Mouse (Mus musculus) cerebellum, adult 9-10 months (tissue): ENCODE measurements around the gene Cbx8.

ENCODE experiments used
- DNase-seq: peaks from one replicate; pipeline ENCODE4 v3.0.0; 2022

The Cbx8 gene

DNA sequence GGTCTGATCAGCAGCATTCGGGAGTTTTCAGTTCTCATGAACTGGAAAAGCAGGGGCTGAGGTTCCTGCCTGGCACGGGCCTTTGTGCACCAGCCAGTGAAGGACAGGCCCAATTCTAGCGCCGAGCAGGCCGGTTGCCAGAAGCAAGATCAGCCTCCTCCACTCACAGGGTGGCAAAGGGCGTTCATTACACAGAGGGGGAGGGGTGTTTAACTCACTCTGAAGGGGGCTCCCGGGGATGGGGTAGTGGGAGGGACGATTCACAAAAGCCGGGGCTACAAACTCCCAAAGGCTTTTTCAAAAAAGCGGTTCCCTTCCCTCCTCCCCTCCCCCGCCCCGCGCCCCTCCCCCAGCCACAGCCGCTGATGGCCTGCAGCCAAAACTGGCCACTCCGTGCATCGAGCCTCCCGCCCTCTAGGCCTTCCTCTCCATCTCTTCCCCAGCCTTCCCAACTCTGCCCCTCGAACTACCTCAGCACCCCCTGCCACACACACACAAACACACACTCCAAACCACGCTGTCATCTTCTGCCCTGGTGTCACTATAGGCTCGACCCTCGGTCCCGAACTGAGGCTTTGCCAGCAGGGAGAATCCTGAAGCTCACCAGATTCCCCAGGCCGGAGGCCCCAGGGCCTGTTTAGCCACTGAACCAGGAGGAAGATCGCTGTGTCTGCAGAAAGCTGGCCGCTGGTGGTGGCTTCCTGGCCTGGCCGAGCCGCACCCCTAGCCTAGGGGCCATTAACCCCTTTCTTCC lies 38.1 kb upstream of the Cbx8 start:
- peak; percentile 49 for DNase-seq

DNA sequence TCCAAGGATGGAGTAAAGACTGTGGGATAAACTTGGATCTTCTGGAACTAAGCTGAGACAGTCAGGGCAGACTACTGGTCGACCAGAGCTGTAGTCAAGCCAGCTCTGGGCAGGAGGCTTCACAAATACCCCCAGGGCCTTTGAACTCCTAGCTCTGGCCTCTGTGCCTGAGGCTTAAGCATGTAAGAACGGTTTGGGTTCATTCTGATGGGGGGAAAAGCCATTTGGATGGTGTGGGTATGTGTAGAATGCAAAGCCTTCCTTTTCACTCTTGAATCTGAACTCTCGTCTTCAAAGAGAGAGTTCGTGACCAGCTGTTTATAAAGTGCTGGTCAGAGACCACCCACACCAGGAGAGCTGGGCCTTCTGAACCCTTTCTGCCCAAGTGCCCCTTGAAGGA lies 37.0 kb upstream of the Cbx8 start:
- DNase-seq = no peak

DNA sequence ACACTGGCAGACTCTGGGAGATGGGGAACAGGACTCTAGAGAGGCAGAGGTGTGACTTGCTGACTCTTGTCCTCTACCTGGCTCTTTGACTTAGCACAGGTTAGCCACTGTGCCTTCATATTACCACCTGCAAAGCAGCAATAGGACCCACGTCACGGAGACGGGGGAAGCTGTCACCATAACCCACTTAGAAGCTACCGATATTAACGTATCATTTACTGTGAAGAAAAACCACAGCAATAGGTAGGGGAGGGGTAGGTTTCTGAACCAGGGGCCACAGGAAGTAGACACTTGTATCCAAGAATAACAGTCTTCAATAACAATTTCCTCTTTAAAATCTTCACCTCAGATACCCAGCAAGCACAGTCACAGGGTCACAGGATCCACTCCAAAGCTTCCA lies 35.0 kb upstream of the Cbx8 start:
- DNase-seq = no peak

DNA sequence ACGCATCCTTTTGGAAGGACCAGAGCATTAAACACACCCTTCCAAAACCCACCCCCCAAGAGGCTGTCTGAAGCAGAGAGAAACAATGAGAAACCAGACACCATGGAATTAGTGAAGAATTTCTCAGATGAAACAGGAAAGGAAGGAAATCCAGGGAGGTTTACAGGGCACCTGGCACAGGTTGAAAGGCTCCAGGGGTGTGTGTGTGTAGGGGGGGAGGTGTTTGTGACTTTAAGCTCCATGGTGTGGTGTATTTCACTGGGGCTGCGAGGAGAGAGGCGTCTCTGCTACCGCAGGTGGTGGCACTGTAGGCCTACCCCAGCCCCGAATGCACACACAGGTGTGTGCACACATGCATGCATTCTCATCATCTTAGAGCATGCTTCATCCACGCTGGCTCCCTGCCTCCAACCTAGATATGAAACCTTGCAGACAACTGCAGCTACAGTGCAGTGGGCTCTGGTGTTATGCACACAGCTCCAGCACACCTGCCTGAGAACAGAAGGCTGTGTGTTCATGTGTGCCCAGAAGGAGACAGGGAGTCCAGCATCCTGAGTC lies 33.2 kb upstream of the Cbx8 start:
- DNase-seq = no peak

DNA sequence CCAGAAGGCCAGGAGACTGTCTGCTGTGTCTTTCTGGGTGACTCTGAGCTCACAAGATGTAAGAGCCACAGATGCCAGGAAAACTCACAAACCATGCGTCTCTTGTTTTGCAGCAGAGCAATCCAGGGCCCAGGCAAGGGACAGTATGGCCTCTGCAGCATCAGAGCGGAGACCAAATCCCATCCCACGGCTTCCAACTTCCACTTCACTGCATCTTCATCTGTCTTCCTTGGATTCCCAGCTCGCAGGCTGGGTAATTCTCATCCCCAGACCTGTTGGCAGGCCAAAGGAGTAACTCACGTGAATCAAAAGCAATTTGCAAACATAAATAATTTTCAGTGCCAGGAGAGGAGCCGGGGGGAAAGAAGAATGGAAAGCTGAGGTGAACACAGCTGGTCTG lies 32.2 kb upstream of the Cbx8 start:
- DNase-seq = no peak

DNA sequence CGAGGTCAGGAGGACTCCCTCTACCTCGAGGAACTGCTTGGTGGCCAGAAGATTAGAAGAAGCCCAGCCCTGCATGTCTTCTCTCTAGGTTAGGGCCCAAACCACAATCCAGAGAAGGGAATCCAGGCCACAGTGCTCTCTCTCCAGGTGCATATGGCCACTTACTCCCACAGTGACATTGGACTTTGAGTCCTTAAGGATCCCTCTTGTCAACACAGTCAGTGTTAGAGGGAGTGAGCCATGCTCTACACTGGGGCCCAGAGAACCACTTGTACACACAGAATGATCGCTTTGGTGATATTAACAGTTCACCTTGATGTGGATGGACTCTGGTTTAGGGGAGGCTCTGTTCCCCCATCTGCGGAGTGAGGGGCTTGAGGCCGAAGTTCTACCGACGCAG lies 31.5 kb upstream of the Cbx8 start:
- no peak for DNase-seq

DNA sequence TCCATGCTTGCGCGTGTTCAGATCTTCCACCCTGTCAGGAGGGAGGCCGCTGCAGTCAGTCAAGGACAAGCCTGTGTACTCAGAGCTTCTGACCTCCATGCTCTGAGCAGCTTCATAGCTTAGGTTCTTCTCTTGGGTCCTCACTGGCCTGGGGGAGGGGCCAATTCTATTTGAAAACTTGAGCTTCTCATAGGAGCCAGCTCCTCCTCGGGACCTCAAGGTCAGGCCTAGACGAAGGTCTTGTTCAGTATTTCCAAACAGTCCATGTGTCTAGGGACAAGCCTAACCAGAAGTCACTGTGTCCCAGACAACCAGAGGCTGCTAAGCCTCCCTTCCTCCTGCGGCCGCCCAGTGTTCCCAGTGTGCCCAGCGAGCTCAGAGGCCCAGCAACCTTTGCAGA lies 26.1 kb upstream of the Cbx8 start:
- DNase-seq = no peak

DNA sequence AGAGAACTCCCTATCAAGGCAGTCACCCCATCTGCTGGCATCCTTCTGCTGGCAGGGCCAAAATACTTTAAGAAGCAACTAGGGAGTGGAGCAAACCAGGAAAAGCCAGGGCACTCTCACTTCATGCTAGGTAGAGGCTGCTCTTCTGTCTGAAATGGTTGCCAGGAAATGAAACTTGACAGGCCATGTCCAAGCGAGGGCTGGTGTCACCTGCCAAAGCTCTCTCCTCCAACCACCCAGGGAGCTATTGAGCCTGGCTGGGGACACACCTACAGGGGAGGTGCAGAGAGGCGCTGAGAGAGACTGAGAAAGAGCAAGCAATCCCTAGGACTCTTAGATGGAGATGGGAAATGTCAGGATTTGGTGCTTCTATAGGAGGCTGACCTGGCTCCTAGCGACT lies 18.5 kb upstream of the Cbx8 start:
- DNase-seq = no peak

DNA sequence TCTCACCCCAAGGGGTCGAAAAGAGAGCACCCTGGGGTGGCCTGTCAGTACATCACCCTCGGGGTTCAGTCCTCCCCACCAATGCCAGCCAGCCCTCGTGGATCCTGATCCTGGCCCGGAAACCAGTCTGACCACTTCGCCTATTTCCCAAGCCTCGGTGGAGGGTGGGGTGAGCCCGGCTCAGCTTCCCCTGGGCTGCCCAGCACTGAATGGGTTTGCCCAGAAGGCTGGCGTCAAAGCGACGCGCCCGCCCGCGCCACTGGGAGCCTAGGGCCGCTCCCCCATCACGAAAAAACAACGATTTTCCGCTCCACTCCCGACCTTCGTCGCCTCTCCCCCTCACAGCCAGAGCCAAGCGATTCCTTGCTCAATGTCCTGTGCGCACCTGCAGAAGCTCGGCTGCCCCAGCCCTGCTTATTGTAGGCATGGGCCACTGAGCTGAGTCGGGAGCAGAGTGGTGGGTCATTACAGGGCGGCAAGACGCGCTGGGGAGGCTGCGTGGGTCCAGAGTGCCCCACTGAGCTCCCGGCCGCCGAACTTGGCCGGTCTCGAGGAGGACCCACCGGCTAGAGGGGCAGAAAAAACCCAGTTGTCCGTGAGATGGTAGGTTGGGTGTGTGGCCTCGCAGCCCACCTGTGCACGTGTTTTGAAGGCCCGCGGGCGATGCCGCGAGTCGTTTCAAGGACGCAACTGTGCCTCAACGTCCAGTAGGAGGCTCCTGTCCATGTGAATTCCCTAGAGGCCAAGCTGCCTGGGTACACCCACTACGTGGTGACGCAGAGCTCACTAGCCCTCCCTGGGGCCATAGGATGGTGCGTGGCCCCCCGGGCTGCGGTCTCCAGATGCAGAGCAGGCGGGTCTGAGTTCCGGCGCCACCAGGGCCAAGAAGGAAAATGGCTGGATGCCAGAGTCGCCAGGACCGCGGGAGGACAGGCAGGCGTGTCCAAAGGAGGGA lies 17.5 kb upstream of the Cbx8 start:
- no peak for DNase-seq

DNA sequence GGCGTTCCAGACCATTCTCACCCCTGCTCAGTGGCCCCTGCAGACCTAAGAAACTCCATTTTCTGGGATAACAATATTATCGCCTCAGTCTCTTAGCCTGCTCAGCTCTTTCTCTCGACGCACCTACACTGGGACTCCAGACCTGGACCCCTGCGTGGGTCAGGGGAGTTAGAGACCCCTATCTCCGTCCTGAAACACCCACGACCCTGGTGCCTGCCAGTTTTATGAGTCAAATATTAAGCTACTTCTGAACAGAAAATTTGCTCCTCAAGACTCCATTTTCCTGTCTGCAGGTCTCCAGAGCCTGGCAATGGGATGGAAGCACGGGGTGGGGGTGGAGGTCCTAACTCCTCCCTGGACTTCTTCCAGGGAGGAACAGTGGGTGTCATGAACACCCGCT lies 16.5 kb upstream of the Cbx8 start:
- no peak for DNase-seq

DNA sequence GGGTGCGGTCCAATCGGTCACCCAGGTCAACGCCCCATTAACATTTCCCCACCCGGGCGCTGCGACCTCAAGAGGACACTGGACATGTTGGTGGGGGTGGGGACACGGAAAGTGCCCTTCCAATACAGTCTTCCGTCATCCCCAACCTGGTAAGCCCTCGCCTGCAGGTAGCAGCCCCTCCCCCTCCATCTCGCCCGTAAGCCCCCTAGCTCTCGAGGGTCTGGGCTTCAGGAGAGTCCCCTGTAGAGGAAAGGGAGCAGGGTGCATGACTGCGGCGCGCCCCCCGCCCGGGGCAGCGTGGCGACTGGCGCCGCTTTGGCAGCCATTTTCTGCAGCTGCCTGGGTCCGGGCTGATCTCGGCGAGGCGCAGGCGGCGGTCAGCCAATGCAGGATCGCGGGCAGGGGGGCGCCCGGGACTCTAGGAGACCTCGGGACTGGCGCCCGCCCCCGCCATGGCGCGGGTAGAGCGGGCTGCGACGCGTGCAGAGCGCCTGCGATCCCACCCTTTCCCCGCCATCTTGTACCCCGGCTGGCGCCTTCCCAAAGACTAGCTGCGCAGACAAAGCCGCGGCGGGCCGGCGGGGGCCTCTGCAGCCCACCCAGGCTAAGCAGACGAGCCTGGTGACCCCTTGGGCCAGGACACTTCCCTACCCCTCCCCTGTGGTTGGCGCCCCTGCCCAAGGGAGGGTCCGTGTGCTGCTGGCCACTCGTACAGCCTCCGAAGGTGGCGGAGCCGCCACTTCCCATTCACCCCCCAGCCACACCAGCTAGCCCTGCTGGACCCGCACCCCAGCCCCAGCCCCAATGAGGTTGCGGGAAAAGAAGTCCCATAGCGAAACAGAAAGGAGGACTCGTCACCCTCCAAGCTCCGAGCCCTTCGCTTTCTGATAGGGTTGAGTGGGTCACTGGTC lies 15.8 kb upstream of the Cbx8 start:
- no peak for DNase-seq

DNA sequence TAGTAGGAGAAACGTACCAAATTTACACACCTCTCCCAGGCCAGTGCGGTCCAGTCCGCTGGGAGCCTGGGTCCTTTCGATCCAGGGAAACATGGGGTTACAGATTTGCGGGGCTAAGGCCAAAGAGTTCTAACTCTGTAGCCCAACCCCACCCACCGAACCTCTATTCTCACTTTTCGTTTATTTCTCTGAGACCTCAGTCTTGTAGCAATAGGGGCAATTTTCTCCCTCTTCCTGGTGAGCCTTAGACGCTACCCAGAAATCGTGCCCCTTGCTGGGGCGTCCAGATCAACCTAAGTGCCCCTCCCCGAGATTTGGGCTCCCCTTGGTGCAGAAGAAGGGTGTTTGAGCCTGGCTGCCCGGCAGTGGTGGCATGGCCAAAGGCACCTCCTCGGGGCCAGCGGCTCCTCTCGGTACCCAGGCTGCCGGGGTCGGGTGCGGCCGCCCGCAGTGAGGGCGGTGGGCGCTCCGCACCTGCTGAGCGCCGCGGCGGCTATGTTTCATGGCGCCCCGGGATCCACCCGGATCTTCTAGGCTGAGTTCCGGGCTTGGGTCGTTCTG lies 14.9 kb upstream of the Cbx8 start:
- DNase-seq = no peak

DNA sequence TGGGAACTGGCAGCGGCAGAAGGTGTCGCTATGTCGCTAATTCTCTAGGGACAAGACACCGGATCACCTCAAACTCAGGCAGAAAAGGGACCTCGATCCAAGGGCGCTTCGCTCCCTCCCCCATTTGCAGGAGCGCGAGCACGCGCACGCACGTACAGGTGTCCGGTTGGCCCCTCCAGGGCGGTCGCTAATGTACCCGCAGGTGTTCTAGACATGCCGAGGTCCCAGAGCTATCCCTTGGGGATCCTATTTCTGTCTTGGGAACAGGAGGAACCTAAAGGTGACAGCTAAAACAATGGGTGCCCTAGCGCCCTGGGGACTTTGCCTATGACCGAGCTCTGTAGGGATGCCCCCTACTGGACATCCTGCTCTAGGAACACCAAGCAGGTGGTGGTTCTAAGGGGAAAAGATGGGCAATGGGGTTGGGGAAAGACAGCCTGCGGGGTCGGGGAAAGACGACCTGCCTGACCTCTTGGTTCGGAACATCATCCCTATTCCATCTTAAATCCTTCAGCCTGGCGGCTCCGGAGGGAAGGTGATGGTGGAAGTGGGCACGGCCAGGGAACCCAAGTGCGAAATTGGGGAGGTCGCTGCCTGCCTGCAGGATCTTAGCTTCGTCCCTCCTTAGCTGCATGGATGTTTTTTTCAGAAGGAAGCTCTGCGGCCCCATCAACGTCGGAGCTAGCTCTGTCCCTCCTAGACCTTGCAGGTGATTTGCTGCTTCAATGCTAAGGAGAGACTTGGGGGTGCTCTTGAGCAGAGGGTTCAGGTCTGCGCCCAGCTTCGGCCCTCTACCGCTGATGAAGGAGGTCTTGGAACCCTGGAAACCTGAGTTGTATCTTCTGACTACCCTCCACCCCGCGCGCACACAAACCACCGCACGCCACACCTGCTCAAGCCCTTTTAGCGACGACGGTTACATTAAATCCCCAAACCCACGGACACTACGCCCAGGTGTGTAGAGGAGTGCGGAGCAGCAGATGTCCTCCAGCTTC lies 13.9 kb upstream of the Cbx8 start:
- DNase-seq = peak; percentile 45

DNA sequence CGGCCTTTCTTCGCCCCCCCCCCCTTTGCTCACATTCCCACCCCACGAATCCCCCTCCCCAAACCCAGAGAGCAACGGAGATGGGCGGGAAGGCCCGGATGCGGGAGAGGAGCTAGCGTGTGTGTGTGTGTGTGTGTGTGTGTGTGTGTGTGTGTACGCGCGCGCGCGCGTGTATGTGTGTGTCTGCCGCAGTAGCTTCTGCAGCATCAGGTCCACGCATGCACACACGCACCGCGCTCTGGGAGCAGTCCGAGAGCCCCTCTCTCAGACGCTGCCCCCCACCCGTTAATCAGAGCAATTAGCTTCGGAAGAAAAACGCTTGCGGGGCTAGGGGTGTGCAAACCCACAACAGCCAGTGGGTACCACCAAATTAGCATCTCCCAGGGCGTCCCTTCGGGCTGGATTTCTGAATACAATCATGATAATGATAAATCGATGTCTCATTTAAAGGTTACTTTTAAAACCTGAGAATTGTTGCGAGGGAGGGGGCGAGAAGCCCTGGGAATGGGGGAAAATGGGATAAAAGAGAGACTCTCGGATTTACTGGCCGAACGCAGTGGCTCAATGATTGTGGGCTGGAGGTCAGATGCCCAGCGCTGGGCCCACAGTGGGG lies 13.1 kb upstream of the Cbx8 start:
- no peak for DNase-seq

DNA sequence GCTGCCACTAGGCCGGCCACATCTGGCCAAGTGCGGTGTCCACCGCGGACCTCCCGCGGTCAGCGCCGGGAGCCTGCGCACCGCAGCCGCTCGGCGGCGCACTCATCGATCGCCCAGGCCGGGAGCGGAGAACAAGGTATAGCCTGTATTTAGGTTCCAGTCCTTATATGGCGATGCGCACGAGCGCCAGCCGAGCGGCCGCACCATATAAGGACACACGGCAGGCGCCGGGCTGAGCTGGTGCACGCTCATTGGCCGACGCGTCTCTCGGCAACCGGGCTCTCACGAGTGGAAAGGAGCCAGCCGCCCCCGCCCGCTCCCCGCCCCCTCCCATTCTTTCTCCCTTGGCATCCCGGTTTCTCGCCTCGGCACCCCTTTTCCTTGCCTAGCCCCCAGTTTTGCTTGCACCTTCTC lies 12.5 kb upstream of the Cbx8 start:
- DNase-seq = no peak

DNA sequence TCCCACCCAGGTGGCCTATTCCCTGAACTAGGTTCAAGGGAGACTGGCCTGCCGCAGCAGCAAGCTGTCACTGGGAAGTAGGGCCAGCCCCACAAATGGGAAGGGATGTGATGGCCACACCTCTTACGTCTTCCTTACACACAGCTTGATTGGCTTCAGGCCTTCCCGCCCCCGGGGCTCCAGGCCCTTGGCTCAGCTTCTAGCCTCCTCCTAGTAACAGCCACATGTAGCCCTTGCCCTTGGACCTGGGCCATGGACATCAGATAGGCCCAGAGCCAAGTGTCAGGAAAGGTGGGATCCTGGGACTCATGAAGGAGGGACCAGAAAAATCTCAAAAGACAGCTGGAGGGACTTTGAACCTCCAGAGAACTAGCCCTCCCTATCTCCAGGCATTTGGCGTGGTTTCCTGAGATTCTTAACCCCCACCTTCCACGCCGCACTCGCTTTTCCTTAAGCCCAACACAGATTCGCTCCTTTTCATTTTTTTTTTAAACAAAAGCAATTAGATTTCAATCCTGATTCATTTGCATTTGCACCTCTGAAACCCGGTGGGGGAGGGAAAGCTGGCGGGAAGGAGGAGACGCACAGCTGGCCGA lies 12.0 kb upstream of the Cbx8 start:
- no peak for DNase-seq

DNA sequence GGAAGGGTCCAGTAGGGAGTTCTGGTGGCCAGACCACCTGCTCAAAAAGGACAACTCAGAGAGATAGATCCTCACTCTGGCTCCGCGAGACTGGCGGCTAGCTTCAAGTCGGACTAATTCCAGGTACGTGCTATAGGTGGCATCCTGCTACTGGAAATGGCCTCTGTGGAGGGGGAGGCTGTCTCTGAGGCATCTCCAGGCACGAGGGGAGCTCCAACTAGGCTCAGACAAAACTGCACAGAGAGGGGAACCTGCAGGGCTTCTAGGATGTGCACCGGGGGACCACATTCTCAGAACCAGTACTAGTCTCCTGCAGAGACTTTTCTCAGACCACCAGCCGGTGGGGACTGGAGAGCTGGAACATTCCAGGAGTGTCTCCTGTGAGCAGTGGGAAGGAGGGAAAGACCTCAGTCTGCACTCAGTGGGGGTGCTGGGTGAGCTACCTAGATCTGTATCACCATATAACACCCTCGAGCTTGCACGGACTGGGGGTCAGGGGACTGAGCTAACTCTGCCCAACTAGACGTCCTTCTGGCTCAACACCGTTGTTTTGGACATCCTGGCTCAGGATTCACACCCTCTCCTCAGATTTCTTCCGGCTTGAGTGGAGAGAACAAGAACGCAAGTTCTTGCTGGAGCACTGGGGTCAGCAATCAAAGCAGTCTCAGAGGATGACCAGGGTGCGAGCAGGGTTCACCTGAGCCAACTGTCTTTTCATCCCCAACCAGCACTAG lies 11.3 kb upstream of the Cbx8 start:
- peak; percentile 70 for DNase-seq

DNA sequence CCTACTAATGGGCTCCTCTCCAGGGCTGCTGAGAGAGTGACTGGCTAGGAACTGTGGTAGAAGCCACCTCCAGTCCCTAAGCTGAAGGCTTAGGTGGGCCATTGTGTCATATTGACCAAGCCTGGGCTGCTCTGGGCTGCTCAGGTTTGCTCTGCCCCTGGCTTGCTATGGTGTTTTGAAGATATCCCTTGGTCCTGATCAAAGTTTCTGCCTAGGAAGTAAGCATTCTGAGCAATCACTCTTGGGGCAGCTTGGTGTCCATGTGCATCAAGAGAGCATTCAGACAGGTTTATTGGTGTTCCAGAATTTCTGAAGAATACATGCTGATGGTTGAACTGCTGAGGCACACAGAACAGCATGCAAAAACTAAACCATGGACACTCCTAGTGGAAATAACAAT lies 10.7 kb upstream of the Cbx8 start:
- DNase-seq = no peak

DNA sequence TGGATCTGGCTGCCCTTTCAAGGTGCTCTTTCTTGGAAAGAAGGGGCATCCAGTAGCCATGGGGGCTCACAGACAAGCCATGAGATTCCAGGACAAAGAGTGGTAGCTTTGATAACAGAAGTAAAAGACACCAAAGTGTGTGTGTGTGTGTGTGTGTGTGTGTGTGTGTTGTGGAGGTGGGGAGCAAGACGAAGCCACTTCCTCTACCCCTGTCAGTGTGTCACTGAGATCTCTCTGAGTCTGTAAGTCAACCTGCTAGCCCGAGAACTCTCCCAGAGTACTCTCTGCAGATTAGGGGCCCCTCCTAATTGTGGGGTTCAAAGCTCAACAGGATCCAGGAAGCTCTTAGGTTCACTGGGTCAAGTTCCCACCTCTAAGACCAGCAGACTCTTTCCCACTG lies 9.6 kb upstream of the Cbx8 start:
- no peak for DNase-seq

DNA sequence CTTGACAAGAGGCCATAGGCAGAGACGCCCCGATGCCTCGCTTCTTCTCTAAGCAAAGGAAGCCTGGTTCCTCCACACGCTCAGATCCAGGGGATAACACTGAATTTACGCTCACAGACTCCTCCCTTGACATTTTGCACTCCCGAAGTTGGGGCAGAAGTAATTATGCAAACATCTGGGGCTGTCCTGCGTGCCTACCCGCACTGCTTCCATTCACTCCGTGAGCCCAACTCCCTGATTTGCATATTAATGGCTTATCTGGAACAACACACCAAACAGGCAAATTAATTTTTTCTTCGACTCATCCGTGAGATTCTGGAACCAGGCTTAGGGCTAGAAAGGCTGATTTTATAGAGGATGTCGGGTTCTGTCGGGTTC lies 7.4 kb upstream of the Cbx8 start:
- DNase-seq = no peak
